Mouse (Mus musculus): ENCODE results near the gene Hmox1.
A peak's percentile ranks its signal among the peaks of the same experiment; 100 is the strongest.

Gene Hmox1

DNA sequence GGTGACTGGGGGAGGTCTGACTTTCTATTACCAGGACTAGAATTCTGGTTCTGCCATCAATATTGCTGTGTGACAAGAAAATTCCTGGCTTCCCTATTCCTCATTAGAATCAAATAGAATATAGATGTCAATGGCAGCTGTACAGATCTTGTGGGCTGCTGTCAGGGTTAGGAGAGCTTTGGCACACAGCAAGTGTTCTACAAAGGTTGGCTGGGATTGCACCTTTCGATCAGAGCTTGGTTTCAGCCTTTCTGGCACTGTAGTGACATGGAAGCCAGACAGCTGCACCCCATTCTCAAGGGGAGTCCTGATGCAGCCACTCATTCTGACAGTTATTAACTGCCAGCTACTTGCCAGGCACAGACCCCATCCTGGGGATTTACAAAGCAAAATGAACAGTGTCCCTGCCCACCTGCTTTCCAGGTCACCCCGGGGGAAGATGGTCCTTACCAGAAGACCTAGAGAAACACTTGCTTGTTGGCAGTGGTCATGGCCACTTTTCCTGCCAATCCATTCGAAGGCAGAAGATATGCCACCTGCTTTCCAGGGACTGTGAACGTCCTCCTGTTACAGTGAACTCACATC lies 2.5 kb upstream of the Hmox1 start:
- no peak for DNase-seq

DNA sequence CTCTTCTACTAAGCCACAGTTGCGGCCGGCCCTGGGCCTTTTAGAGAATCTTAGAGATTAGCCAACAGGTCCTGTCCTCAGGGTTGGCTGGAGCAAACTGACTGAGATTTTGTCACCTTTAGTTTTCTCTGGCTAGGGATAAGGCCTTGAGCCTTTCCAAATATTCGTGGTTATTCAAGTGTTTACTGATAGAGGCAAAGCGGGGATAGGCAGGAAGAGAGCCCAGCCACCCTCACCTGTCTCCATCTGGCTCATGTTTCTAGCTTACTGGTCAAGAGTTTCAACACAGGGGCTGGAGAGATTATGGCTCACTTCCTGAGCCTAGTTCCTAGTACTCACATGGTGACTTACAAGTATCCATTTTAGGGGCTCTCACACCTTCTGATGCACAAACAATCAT lies 9.5 kb downstream of the Hmox1 start:
- no peak for DNase-seq

DNA sequence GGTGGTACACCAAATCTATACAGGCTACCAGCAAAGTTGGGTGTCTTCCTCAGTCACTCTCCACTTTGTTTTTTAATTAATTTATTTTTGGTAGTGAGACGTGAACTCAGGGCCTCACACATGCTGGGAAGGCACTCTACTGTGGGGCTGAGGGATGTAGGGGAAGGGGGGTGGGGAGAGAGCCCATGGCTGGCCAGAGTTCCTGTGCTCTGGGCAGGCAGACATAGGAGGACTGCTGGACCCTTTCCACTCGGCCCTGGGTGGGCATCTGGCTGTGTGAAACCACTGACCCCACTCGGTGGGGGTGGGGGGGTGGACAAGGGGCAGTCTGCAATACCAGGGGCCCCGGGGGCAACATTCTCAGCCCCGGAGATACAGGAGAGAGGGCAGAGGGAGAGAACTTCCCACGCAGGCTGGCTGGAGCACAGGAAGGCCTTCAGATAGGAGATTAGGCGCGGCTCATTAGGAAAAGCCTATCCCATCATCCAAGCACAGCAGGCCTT lies 10.0 kb downstream of the Hmox1 start:
- no peak for DNase-seq

DNA sequence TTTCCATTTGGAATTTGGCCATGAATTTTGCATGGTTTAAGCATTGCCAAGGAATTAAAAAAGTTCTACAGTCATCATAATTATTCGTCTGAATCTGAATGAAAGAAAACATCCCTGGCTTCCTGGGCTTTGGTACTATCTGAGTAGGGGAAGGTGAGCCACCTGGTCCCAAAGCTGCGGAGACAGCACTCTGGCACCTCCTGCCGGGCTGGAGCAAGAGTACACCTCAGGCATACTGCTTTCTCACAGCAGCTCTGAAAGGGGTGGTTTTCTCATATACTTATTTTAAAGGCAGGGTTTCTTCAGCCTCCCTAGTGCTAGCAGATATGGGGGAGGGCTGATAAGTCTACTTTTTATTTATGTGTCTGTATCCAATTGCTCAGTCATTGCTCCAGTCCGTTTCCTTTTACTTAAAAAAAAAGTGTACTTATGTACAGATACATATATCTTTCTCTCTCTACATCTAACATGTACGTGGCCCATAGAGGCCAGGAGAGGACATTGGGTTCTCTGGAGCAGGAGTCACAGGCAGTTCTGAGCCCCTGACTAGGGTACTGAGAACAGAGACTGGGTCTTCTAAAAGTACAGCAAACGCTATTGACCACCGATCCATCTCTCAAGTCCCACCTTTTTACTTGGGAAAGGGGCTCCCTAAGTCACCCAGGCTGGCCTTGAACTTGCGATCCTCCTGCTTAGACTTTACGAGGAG lies 15.3 kb downstream of the Hmox1 start:
- DNase-seq: peak; percentile 92

DNA sequence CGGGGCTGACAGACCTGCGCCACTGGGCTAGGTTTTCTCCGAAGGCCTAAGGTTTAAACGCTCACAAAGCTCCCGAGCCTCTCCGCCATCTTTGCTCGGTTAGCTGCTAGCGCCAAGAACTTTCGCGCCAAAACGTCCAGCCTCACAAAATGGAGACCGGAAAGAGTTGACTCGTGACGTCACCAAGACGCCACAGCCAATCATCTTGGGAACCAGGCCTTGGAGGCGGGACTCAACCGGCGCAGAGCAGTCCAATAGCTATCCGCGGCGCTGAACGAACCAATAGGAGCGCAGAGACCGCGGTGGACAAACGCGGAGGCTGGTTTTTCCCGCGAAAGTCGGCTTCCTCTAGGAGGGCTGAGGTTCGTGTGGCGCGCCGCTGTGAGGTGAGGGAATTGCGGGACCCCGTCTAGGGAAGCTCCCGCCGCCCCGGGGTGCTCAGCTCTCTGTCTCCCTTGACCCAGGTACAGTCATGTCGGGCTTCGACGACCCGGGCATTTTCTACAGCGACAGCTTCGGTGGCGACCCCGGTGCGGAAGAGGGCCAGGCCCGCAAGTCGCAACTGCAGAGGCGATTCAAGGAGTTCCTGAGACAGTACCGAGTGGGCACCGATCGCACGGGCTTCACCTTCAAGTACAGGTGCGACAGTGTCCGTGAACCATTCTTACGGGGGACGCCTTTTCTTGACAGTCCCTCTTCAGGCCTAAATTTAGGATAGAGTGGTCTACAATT lies 16.0 kb downstream of the Hmox1 start, which contains the start of gene Mcm5:
Mcm5 (plus strand) TSS at position 334 of the 732 bp plus-strand sequence.
- DNase-seq: peak; percentile 97

DNA sequence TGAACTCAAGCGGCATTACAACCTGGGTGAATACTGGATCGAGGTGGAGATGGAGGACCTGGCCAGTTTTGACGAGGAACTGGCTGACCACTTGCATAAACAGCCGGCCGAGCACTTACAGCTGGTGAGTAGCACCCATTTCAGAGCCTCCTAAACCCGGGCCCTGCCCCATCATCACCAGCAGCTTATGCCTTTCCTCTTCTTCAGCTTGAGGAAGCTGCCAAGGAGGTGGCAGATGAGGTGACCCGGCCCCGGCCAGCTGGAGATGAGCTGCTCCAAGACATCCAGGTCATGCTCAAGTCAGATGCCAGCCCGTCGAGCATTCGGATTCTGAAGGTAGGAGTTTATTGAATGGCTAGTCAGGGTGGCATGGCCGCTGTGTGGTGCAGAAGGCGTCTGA lies 16.7 kb downstream of the Hmox1 start:
- peak; percentile 28 for DNase-seq

DNA sequence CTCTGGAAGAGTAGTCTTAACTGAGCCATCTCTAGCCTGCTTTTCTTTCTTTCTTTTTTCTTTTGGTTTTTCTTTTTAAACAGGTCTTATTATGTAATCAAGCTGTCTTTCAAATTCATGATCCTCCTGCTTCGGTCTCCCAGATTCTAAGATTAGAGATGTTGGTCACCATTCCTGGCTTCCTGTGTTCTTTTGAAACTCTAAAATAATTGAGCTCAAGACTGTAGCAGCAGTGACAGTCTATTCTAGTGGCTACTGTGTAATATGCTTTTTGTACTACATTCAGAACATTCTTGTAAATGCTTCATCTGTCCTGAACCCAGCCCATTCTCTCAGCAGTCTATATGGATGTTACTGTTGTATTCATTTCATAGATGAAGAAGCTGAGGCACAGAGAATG lies 25.1 kb downstream of the Hmox1 start:
- DNase-seq: no peak

DNA sequence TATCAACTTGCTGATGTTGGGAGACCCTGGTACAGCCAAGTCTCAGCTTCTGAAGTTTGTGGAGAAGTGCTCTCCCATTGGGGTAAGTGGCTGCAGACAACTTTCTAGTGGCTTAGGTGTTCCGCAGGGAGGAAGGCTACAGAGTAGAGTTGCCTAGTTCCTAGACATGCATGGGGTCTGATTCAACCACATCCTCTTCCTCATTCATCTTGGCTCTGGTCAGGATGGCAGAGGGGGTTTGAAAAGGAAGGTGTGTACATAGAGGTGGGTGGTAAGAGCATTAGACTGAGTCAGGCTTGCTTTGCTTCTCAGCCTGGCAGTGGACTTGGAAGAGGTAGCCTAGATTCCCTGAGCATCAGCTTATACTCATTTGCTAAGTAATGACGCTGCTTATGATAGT lies 25.9 kb downstream of the Hmox1 start:
- no peak for DNase-seq

DNA sequence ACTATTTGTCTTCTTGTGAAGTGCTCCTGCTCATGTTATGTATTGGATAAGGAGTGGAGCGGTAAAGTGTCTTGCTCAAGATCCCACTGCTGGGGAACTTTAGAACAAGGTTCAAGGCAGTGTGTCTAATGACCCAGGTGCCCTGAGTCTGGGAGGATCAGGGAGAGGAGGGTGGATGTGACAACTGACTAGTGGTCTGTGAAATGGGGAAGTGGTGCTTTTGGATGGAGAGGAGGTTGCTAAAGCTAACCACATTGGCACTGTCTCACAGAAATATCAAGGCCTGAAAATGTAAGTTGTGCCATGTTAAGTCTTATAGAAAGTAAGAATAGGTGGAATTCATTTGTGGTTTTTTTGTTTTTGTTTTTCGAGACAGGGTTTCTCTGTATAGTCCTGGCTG lies 26.3 kb downstream of the Hmox1 start:
- no peak for DNase-seq

DNA sequence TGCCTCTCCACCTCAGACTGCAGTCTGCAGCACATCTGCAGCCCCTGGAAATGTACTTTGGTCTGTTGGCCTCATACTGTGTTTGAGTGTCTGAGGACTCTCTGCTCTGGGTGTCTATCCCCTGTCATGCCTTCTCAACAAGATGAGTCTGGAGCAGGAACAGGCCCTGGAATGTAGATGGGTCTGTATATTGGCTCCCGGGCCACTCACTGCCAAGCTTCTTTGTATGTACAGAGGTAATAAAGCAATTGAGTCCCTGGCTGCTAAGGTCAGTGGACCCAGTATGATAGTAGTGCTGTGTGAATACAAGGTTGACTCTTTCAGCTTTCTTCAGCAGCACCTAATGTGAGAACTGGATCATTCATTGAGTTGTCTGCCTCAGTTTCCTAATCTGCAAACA lies 34.0 kb downstream of the Hmox1 start:
- no peak for DNase-seq

DNA sequence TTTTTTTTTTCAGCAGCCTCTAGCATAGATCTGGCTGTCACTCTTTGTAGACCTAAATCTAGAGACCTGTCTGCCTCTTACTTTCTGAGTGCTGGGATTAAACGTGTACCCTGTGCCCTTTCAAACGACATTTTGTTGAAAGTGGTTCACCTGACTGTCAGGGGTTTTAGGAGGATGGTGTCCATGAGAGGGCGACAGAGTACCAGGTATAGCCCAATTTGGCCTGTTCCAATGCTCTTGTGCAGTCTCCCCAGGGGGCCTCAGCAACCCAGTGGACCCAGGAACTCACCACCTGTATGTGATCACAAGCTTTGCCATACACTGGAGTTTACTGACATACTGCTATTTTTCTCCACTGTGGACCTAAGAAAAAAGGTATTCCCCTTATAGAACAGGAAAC lies 39.1 kb downstream of the Hmox1 start:
- DNase-seq: peak; percentile 70

DNA sequence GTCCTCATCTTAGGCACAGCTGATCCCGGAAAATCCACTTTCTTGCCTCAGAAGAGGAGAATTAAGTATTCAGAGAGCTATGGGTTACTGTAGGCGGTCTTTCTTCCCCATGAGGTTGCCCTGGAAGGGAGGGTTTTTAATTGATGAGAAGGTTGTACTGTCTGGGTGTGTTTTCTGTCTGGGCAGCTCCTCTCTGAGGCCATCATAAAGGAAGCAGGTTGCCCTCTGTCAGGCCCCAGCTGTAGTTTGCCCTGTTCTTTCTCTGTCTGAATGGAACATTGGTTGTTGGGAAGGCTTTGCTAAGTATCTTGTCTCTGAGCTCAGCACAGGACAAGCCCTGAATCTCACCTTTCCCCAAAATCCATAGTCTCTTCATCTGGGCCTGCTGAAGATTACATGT lies 40.0 kb downstream of the Hmox1 start:
- DNase-seq: no peak

DNA sequence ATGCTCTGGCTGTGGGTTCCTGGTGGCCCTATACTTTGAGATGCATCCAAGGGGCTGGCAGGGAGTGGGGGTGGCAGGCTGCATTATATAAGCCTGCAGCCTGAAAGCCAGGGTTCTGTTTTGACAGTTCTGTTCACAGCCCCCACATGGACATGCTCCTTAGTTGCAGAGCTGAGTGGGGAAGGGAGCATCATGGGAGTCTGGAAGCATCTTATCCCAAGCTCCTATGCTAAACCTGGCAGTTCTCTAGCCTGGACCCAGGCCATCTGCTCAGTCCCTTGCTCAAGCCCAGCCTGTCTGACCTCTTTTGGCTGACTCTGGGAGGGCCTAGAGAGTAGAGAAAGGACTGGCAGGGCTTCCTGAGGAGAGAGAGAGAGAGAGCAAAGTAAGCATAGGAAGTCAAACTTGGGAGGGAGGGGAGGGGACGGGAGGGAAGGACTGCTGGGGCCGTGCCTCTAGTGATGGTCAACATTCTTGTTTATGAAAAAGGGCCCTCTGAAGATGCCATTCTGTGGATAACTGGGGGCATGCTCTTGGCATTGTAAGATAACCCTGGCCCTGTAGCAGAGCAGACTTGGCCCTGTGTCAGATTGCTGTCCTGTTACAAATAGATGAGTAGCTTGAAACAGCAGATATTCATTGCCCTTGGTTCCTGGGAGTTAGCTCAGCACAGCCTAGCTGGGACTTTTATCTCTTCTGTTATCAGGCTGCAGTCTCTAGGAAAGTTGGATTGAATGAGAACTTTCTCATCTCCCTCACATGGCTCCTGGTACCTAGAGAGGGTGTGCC lies 41.4 kb downstream of the Hmox1 start:
- DNase-seq: no peak

DNA sequence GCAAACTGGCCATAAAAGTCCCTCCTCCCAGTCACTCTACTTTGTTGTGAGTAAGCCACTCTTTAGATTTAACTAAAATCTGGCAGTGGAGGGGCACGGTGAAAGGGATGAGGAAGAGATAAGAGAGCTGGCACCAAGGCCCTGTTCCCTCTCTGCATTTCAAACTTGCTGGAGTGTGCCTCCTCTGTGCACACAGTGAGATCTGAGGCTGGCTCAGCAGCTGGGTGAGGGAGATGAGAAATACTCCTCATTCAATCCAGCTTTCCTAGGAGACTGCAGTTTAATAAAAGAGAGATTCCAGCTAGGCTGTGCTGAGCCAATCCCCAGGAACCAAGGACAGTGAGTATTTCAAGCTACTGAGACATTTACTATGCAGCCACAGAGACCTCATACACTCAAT lies 42.3 kb downstream of the Hmox1 start:
- DNase-seq: no peak

DNA sequence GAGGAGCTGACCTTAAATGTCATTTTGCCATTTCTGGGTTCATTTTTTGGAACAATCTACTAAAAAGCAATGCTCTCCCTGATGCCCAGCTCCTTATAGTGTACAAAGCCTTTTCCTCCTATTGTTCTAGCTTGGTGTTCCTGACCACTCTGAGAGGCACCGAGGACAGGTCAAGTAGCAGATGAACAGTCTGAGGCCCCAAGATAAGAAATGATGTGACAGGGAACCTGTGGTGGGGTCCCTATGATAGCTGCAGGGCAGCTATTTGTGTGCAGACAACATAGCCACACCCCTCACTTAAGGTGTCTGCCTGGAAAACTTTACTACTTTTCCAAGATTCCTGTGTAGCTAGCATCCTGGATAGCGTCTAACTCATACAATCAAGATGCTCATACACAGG lies 42.8 kb downstream of the Hmox1 start:
- no peak for DNase-seq

DNA sequence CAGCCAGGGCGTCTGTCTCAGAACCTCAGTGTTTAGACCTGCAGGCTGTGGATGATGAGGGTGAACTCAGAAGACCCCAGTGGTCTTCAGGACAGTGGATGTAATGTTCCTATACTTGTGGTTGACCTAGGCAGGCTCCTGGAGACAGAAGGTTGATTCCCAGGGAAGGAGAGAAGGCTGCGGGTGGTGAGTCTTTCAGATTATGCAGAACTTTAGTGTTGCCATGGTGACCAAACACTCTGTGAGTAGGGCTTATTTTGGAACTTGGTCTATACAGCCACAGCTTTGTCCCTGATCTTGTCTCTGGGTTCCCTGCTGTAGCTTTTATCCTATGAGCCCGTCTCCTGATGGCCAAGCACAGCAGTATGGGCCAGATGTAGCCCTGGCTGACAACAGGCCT lies 44.1 kb downstream of the Hmox1 start:
- no peak for DNase-seq
